Mouse (Mus musculus): ENCODE measurements around the gene Tsn.

Tsn gene

DNA sequence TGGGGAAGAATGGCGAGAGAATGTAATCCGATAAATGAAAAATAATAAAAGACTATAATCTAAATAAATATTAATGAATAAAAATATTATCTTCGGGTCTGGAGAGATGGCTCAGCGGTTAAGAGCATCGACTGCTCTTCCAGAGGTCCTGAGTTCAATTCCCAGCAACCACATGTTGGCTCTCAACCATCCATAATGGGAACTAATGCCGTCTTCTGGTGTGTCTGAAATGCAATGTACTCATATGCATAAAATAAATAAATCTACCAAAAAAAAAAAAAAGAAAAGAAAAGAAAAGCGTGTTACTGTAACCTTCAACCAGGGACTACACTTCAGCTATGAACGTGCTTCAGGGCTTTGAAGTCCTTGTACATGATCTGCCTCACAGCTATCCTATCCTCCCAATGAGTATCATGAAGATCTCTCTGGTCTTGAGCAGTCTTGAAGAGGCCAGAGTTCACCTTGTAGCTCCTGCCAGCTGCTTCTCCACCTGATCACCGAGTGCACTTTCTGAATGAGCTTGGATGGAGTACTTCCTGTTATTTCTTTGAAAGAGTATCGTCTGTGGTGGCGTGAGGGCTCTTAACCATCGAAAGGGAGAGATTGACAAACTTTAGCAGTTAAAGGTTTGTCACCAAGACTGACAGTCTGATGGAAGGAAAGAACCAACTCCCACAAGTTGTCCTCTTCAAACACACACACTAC, at the start of gene Tsn:
Tsn (minus strand) TSS at position 118 of the 705 bp plus-strand sequence.
- peak; percentile 12 for DNase-seq (ENCODE audit: low read depth, low spot score)

DNA sequence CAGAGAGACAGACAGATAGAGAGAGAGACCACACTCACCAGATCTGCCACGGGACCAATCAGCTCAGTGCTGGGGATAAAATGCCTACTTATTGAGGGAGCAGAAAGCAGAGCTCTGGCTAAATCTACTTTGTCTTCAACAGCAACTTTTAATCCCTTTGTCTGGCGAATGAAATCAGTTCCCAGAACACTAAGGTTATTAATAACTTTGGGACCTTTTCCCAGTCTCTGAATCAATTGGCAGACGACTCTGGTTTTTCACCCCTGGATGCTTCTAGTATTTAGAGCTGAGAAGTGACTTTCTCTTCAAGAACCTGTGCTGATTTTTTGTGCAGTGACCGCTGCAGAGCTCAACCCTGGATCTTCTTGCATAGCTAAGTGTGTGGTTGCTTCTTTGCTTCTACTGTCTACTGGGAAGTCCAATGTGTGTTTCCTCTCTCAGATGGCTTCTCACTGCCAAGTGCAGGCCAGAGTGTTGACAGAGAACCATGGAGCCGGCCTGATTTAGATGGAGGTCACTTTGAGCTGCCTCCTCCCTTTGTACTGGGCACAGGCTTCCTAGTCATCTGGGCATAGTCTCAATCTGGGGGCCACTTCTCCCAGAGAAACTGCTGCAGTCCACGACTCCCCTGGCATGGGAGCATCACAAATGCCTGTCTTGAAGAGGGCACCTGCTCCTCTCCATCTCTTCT, 47.7 kb upstream of the Tsn start:
- peak; percentile 21 for DNase-seq (ENCODE audit: low read depth, low spot score)

DNA sequence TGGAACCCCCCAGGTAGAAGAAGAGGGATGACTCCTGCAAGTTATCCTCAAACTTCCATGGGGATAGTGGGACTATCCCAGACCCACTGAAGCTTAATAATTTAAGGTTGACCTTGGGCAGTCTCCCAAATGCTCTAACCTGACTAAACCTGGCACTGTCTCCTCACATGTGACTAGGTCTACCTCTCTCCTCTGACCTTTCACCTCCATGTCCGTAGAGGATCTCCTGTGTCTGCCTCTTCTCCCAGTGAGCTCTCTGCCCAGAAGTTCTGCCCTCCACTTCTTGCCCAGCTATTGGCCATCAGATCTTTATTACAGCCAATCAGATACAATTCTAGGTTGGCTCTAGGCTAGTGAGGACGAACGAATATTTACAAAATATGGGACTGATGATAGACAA, 38.4 kb upstream of the Tsn start:
- no peak for DNase-seq (ENCODE audit: low read depth, low spot score)

DNA sequence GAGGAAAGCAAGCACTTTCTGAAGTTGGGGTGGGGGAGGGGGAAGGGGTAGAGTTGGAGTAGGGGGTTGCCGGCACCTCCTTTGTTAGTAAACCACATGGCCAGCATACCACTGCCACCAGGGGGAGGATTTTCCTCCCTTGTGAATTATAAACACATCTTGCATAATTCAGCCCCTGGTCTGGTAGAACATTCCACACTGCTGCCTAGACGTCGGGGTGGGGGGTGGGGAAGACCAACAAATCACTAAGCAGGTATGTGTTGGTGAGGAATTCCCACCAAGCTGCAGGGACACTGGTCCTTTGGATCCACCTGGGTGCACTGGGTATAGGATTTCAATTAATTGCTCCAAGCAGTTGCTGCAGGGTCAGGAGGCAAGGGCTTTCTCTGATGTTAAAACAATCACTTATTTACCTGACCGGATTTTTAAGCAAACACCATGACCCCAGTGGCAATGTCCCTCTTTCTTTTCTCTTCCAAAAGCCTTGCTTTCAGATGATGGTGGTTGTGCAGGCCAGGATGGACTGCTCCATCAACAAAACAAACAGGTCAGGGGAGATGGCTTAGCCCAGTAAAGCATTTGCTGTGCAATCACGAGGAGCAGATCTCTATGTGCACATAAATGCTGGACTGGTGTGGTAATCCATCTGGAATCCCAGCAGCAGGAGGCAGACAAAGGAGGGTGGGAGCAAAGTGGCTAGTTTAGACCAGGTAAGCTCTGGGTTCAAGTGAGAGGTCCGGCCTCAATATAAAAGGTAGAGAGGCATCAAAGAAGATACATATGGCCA, 32.3 kb upstream of the Tsn start:
- DNase-seq (ENCODE audit: low read depth, low spot score) = no peak

DNA sequence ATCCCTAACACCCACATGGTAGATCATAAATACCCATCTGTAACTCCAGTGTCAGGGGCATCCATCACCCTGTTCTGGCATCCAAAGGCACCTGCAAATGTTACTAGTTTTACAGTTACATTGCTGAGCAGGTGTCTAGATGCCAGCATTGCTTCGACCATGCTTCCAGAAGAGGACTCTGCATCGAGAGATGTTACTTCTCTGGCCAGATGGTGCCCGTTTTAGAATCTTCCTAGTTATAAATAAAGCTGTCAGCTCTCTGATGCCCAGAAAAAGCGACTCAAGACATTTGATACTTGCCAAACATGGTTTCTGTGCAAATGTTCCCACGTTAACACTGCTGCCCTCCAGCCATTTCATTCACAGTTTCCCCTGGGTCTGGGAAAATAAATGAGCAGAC, 26.4 kb upstream of the Tsn start:
- DNase-seq (ENCODE audit: low read depth, low spot score) = no peak

DNA sequence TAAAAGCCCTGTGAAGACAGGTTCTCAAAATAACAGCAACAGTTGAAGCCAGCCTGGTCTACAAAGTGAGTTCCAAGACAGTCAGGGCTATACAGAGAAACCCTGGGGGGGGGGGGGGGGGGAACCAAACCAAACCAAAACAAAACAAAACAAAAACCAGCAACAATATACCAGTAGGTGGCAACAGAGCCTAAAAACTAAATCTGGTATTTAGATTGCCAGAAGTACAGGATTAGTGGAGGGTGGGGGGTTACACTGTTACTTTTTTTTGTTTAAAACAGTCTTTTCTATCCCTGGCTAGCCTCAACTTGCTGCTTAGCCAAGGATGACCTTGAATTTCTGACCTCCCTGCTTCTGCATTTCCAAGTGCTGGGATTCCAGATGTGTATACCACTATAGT, 24.3 kb upstream of the Tsn start:
- peak; percentile 56 for DNase-seq (ENCODE audit: low read depth, low spot score)

DNA sequence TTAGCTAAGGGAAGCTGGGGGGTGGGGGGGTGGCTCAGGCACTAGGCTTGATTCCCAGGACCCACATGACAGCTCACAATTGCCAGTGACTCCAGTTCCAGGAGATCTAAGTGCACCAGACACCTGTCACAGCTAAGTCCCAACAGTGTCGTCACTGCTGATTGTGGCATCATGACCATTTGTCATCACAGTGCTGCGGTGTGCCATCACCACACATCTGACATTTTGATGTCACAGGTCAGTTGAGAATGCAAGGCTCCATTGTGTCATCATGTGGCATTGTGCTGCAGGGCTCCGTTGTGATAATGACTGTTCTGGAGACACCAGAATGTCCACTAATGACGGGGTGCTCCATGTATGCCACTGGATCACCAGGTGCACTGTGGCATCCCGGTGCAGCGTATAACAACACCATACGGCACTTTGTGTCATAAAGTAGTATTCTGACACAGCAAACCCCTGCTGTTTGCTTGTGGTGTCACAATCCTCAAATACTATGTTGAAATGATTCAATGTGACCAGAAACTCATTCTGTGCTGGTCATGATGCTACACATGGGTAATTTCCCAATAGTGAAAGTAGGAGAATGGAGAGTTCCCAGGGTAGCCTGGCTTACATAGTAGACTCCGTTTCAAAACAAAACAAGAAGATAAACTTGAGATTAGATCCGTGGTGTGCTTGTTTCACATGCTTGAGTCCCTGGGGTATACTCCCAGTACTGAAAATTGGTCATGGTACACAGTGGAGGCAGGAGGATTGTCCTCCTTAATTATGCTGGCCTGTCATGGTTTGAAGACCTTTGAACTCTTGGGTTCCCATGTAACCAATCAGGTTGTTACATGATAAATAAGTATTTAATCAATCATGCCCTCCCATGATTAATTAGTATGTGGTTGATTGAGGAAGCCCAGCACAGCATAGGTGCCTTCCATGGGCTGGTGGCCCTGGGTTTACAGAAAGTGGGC, 23.5 kb upstream of the Tsn start:
- no peak for DNase-seq (ENCODE audit: low read depth, low spot score)

DNA sequence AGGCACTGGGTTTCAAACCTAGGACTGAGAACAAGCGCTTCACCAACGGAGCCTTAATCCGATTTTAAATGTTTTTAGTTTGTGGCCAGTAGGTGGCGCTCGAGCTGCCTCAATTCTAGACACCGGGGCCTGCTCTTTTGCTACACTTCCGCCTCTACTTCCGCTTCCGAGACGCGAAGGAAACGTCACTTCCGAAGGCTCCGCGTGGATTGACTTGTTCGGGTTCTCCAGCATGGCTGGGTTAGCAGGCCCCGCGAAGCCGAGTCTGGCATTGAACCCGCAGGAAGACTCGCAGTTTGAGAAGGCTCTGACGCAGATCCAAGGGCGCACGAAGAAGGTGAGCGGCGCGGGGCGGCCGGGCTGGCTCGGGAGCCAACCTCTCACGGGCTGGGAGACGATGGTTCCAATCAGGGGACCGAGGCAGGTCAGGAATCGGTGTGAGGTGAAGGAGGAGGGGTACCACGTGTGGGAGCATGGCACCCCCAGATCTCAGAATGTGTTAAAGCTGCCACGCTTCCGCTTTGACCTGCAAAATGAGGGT, 10.2 kb upstream of the Tsn start, which contains the start of gene Nifk:
Nifk (plus strand) TSS at position 179 of the 541 bp plus-strand sequence.
- DNase-seq (ENCODE audit: low read depth, low spot score) = peak; percentile 98

DNA sequence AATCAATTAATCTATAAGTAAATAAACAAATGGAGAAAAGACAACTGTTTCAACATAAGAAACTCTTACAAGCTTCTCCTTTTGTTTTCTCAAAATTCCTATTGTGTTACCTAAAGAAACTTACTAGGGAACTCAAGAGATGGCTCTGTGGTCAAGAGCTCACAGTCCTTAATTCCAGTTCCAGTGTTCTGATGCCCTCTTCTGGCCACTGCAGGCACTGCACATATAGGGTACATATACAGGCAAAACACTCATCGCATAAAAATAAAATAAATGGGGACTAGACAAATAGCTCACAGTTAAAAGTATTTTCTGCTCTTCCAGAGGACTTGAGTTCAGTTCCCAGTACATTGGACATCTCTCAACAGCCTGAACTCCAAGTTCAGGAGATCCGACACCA, 9.2 kb upstream of the Tsn start:
- peak; percentile 67 for DNase-seq (ENCODE audit: low read depth, low spot score)

DNA sequence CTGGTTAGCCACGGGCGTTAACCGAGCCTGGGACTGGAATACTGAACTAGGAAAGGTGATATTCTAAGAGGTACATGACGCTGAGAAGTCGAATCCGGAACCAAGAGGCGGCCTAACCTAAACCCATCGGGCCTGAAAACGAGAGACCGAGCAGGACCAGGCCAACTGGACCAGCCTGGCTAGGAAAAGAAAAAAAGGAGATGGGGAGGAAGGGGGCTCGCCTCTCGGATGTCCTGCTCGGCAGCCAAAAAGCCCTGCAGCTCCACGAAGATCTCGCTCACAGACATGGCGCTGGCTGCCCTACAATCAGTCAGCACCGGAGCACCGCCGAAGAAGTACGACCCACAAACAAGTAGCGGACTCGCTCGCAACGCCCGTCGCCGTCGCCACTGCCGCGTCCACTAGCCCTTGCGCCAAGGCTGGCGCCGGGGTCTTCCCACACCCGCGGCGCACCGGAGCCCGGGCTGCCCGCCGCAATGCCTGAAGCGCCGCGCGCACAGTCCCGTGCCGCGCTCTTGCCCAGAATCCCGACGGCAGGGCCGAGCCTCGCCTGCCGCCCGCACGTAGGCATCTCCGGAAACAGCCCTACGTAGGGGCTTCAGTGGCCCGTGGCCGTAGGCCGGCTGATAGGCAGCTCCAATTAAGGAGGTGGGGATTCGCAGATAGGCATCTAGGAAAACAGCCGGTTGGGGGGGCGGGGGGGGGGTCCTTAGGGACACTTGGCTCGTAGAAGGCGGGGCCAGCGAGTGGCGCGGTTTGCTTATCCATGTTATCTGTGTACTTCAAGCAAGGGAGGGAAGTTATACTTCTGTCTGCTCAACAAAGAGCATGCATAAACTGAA, 538 bp downstream of the Tsn start:
- DNase-seq (ENCODE audit: low read depth, low spot score) = peak; percentile 89

DNA sequence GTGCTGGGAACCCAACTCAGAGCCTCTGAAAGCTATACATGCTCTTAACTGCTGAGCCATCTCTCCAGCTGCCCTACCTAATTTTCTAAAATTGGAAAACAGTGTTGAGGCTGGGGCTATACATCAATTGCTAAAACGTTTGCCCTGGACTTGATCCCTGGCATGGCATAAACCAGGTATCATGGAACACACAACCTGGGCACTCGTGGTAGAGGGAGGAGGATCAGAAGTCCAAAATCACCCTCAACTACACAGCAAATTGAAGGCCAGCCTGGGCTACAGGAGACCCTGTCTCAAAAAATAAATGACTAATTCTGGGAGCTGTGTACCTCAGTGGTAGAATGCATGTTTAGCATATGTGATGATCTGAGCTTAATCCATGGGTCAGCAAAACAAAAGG, 13.8 kb downstream of the Tsn start:
- DNase-seq (ENCODE audit: low read depth, low spot score) = no peak

DNA sequence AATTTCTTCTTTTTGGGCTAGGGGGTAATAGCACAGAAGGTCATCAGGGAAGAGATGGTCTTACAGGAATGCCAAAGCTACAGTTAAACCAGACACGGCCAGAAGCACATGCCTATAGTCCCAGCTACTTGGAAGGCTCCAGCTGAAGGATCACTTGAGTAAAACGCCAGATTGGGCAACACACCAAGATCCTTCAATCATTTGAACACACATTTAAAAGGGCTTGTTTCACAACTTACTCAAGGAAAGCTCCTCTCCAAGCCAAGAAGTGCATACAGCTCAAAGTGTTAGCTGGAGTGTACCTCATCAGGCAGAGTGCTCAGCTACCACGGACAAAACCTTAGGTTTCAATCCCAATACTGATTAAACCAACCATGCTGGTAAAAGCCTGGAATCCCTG, 14.9 kb downstream of the Tsn start:
- no peak for DNase-seq (ENCODE audit: low read depth, low spot score)

DNA sequence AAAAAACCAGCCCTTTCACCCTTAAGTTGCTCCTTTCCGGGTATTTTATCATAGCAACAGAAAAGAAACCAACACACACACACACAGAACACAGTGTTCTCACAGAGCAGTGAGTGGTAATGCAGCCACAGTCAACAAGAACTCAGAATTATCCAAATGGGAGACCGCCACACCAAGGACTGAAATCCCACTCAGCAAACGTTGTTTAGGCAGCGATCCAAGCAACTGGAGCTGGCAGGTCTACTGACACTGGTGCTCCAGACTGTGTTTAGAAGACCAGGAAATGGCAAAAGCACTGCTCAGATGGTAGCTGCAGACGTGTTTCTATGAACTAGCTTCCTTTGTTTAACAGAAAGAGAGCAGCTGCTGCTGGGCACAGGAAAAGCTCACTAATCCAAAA, 16.7 kb downstream of the Tsn start:
- DNase-seq (ENCODE audit: low read depth, low spot score) = no peak

DNA sequence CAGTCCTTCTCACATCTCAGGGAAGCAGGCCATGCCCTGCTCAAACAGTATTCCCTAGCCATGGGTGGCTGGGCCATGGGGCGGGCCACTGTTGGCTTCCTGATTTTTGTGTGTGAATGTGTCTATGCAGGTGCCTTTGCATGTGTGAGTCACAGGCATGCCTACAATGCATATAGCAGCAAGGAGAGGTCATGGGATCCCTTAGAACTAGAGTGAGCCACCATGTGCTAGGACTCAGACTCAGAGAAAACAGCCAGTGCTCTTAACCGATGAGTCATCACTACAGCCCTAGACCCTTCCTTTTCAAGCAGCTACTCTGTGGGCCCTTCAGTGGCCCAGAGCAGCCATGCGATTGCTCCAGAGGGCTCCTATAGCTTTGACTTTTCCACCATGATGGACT, 17.3 kb downstream of the Tsn start:
- DNase-seq (ENCODE audit: low read depth, low spot score) = peak; percentile 29

DNA sequence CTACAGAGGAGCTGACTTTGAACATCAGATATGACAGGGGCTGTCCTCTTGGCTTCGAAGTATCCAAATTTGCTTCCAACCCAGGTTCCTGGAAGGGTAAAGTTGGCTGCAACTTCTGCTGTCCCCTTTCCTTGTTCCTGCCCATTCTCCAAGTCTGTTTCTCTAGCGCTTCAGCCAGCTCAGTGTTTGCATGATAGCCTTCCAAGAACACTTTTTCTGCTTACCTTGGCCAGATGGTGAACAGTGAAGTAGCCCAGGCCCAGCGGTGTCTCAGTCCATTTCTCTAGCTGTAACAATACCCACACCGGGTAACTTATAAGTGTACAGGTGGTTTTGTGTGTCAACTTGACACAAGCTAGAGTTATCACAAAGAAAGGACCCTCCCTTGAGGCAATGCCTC, 19.2 kb downstream of the Tsn start:
- no peak for DNase-seq (ENCODE audit: low read depth, low spot score)

DNA sequence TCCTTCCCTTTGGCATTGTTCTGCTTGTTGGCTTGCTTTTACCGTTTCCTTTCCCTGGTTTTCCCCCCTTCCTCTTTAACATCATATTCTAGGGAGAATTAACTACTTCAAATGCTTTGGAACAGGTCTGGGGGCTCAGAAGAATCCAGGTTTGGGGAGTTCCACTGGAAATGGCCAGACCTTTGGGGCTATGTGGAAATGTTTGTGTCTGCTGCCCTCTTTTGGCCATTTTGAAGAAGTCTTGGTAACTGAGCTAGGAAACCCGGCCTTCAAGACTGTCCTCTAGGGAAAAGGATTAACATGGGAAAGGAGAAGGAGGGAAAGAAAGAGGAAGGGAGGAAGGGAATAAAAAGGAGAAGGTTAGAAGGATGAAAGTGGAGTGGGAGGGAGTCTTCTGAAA, 36.4 kb downstream of the Tsn start:
- peak; percentile 79 for DNase-seq (ENCODE audit: low read depth, low spot score)

DNA sequence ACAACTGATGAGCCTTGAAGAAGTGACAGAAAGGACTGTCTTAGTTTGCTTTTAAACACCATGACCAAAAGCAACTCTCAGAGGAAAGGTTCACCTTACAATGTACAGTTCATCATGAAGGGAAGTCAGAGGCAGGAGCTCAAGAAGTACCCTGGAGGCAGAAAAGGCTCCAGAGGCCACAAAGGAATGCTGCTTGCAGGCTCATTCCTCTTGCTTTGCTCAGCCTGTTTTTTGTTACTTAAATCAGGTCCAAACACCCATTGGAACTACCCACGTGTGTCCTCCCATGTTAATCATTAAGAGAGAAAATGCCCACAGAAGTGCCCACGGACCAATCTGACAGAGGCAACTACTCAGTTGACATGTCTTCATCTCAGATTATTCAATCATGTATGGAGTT, 59.6 kb downstream of the Tsn start:
- no peak for DNase-seq (ENCODE audit: low read depth, low spot score)

Data from 3T3-L1 (cell line).